Mouse (Mus musculus): ENCODE measurements at regions not wholly inside any gene's neighbourhood (a gene's known extent, or its start where the extent isn't known, plus 50 kb on each side); places are given as distances from the start of the nearest gene placed in this dataset.
"Not testable (repeated sequence)": the region's sequence is repeated elsewhere in the genome, so short reads cannot be mapped to it uniquely, and the experiment has no call there.

DNA sequence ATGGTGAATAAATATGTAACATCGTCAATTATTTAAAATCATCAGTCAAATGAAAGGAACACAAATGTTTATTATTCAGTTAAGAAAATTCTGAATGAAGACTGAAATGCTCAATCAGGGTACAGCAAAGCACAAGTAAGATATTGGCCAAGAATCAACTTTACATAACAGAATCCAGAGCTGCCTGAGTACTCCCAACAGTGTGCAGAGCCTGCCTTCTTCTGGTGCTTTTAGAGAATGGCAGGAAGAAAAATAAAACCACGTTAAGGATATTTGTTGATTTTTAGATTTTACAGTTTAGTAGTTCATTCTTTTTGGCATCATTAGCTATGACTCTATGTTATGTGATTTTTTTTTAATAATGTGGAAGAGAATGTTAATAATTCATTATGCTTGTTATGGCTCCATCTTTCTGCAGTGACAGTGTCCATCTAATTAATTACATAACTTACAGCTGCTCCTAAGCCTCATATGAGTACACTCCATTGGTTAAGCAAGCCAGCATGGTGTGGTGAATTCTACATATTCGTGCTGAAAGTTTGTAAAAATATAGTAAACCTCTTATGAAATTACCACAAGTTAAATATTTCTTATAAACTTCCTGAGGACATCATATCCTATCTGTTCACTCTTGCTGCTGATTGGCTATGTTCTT is 579.0 kb downstream of the Kcna4 start:
- WGBS: 39% methylated on average over 3 of the region's 3 CpGs
- H3K9ac ChIP-seq: no peak overlapping the region

GRCm38 (mm10) chr2:107879663-107880062 is 589.2 kb downstream of the Kcna4 start:
- ATAC-seq (ENCODE audit: extremely low read depth, insufficient number of reproducible peaks, low FRiP score, low TSS enrichment): no peak
- no peaks in the 10 kb centered on the region for H3K36me3 ChIP-seq
- 14% methylated on average over 2 of the region's 2 CpGs for WGBS
- no peak overlapping the region for H3K4me2 ChIP-seq
- no peak overlapping the region for H3K4me3 ChIP-seq
- no peaks in the 10 kb centered on the region for H3K4me1 ChIP-seq
- no peaks in the 10 kb centered on the region for H3K27me3 ChIP-seq (replicated peaks)
- no peak overlapping the region for H3K27ac ChIP-seq (replicated peaks)
- no peak overlapping the region for H3K9ac ChIP-seq
- no peaks in the 10 kb centered on the region for H3K9me3 ChIP-seq

More for the DNA sequence above, 579.0 kb downstream of the Kcna4 start:
- Histone ChIP-seq H3K4me2 (no peak overlapping the region), H3K9me3 (no peaks in the 10 kb centered on the region), H3K36me3 (no peaks in the 10 kb centered on the region), H3K27me3 (replicated peaks) (no peaks in the 10 kb centered on the region), H3K4me1 (no peaks in the 10 kb centered on the region), H3K27ac (replicated peaks) (no peak overlapping the region), H3K4me3 (no peak overlapping the region)
- ATAC-seq (ENCODE audit: extremely low read depth, insufficient number of reproducible peaks, low FRiP score, low TSS enrichment): no peak

DNA sequence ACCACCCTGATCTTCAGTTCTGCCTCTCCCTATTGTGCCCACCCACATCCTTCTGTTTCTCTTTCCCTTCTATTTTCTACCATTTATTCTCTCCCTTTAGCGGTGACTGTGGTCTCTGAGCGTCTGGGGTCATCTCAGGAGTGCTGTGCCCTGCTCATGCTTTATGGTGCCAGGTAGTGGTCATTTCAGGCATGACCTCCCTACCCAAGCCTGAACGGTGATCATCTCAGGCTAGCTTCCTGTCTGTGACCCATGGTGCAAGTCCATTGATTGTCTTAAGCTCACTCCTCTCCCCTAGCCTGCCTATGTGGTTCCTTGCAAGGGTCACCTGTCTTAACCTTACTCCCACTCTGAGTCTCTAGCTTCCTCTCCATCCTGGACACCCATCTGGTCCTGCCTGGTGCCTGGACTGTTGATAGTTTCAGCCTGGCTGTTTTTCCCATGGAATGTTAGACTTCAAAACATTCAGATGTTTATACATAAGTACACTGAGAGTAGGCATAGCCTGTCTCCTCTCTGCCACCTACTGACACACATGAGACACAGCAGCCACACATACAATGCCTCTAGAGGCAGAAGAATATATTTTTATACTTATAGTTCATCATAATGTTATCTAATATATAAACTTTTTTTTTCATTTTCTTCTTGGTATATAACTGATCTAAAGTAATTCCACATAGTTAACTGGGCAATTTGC is 595.8 kb downstream of the Kcna4 start:
- H3K27ac ChIP-seq (replicated peaks): no peak overlapping the region
- no peak overlapping the region for H3K4me2 ChIP-seq
- ATAC-seq (ENCODE audit: extremely low read depth, insufficient number of reproducible peaks, low FRiP score, low TSS enrichment): no peak
- no peaks in the 10 kb centered on the region for H3K27me3 ChIP-seq (replicated peaks)
- no peak overlapping the region for H3K4me3 ChIP-seq
- no peaks in the 10 kb centered on the region for H3K36me3 ChIP-seq
- no peak overlapping the region for H3K9ac ChIP-seq
- 78% methylated on average over 3 of the region's 3 CpGs for WGBS
- no peaks in the 10 kb centered on the region for H3K4me1 ChIP-seq
- no peaks in the 10 kb centered on the region for H3K9me3 ChIP-seq

DNA sequence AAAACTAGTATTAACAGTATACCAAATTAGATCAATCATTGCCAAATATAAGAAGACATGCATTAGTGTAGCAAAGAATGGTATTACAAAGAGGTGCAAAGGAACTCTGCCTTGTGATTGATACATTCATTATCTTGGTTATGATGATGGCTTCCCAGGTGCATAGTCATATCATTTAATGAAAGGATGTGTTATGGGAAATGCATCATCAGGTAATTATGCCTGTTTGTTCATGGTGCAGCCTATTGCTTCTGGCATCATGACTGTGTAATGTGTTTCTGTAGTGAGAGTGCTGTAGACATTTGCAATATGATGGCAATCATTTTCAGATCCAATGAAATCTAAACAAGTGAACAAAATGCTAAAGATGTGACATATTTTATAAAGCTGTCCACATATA is 597.8 kb downstream of the Kcna4 start:
- Histone ChIP-seq H3K36me3 (no peaks in the 10 kb centered on the region), H3K9me3 (no peaks in the 10 kb centered on the region), H3K4me3 (no peak overlapping the region), H3K9ac (no peak overlapping the region), H3K4me2 (no peak overlapping the region), H3K4me1 (no peaks in the 10 kb centered on the region), H3K27me3 (replicated peaks) (no peaks in the 10 kb centered on the region), H3K27ac (replicated peaks) (no peak overlapping the region)
- ATAC-seq (ENCODE audit: extremely low read depth, insufficient number of reproducible peaks, low FRiP score, low TSS enrichment): no peak

- WGBS: 80% methylated on average over 2 of the region's 2 CpGs
- Histone ChIP-seq H3K9me3 (no peaks in the 10 kb centered on the region), H3K27me3 (replicated peaks) (no peaks in the 10 kb centered on the region)
Measured at GRCm38 (mm10) chr2:107925116-107925515, 634.7 kb downstream of the Kcna4 start.

DNA sequence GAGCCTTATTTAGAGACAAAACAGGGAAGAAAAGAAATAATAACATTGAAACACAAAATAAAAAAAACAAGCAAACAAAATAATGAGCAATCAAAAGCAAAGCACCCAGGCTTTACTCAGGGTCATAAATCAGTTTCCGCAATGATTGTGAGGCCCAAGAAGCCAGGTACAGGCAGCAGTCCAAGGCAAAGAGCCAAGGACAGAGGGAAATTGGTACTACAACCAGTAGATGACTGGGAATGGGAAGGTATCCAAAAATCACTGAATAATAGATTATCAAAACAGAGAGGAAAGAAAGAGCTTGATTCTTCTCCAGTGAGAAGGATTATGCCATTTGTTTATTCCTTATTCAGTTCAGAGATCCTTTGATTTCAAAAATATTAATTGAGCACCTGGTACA is 636.2 kb downstream of the Kcna4 start:
- H3K4me1 ChIP-seq: no peaks in the 10 kb centered on the region
- H3K9me3 ChIP-seq: no peaks in the 10 kb centered on the region
- no peak overlapping the region for H3K4me3 ChIP-seq
- no peak for ATAC-seq (ENCODE audit: extremely low read depth, insufficient number of reproducible peaks, low FRiP score, low TSS enrichment)
- WGBS: 60% methylated on average over 1 of the region's 1 CpGs
- H3K27me3 ChIP-seq (replicated peaks): no peaks in the 10 kb centered on the region
- no peak overlapping the region for H3K27ac ChIP-seq (replicated peaks)
- no peaks in the 10 kb centered on the region for H3K36me3 ChIP-seq
- H3K4me2 ChIP-seq: no peak overlapping the region
- H3K9ac ChIP-seq: no peak overlapping the region

More at GRCm38 (mm10) chr2:107925116-107925515, 634.7 kb downstream of the Kcna4 start:
- Histone ChIP-seq H3K9ac (no peak overlapping the region), H3K4me1 (no peaks in the 10 kb centered on the region), H3K4me3 (no peak overlapping the region), H3K27ac (replicated peaks) (no peak overlapping the region), H3K4me2 (no peak overlapping the region), H3K36me3 (no peaks in the 10 kb centered on the region)
- no peak for ATAC-seq (ENCODE audit: extremely low read depth, insufficient number of reproducible peaks, low FRiP score, low TSS enrichment)

GRCm38 (mm10) chr2:107935336-107935735 is 644.9 kb downstream of the Kcna4 start:
- no peak for ATAC-seq (ENCODE audit: extremely low read depth, insufficient number of reproducible peaks, low FRiP score, low TSS enrichment)
- 59% methylated on average over 2 of the region's 2 CpGs for WGBS
- no peak overlapping the region for H3K27ac ChIP-seq (replicated peaks)
- H3K4me2 ChIP-seq: no peak overlapping the region
- H3K27me3 ChIP-seq (replicated peaks): no peaks in the 10 kb centered on the region
- no peaks in the 10 kb centered on the region for H3K36me3 ChIP-seq
- no peak overlapping the region for H3K9ac ChIP-seq
- H3K9me3 ChIP-seq: no peaks in the 10 kb centered on the region
- no peaks in the 10 kb centered on the region for H3K4me1 ChIP-seq
- H3K4me3 ChIP-seq: no peak overlapping the region

- Histone ChIP-seq H3K9ac (no peak overlapping the region), H3K4me2 (no peak overlapping the region), H3K27me3 (replicated peaks) (no peaks in the 10 kb centered on the region), H3K4me1 (no peaks in the 10 kb centered on the region), H3K27ac (replicated peaks) (no peak overlapping the region), H3K9me3 (no peaks in the 10 kb centered on the region), H3K4me3 (no peak overlapping the region), H3K36me3 (no peaks in the 10 kb centered on the region)
- 77% methylated on average over 2 of the region's 2 CpGs for WGBS
- ATAC-seq (ENCODE audit: extremely low read depth, insufficient number of reproducible peaks, low FRiP score, low TSS enrichment): no peak
Measured at GRCm38 (mm10) chr2:107935775-107936174, 645.3 kb downstream of the Kcna4 start.

- no peak for ATAC-seq (ENCODE audit: extremely low read depth, insufficient number of reproducible peaks, low FRiP score, low TSS enrichment)
- Histone ChIP-seq H3K9ac (no peak overlapping the region), H3K4me2 (no peak overlapping the region), H3K36me3 (no peaks in the 10 kb centered on the region), H3K4me1 (no peaks in the 10 kb centered on the region), H3K4me3 (no peak overlapping the region), H3K27ac (replicated peaks) (no peak overlapping the region), H3K27me3 (replicated peaks) (no peaks in the 10 kb centered on the region), H3K9me3 (no peaks in the 10 kb centered on the region)
Measured at GRCm38 (mm10) chr2:107941374-107941773, 650.9 kb downstream of the Kcna4 start.

DNA sequence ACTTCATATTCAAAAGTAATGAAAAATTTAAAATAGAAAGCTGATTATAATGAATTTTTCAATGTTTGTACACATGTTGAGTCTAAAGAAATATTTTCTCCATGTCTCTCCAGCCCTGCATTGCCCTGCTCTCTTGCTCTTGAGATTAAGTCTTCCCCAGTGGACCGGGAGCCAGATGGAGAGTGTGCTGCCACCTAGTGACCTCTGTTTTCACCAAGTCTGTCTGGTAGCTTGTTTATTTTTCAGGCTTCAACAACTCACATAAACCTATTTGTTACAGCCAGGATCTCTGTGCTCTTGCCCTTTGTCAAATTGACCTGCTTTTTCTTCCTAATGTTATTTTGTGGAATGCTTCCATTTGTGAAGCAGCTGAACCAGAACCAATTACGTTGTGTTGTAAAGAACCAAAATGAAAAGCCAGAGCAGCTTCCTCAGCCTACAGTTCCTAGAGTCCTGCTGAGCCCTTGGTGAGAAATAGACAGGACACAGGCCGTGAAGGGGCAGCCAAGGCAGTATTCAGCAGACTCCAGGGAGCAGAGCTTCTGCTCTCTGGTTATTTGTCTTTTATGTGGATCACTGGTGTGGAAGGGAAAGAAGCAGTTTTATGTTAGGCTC is 655.5 kb downstream of the Kcna4 start:
- Histone ChIP-seq H3K27ac (replicated peaks) (no peak overlapping the region), H3K9ac (no peak overlapping the region), H3K9me3 (no peaks in the 10 kb centered on the region), H3K4me2 (no peak overlapping the region), H3K36me3 (no peaks in the 10 kb centered on the region), H3K4me1 (no peaks in the 10 kb centered on the region), H3K4me3 (no peak overlapping the region), H3K27me3 (replicated peaks) (no peaks in the 10 kb centered on the region)
- WGBS: 12% methylated on average over 3 of the region's 3 CpGs
- ATAC-seq (ENCODE audit: extremely low read depth, insufficient number of reproducible peaks, low FRiP score, low TSS enrichment): no peak

GRCm38 (mm10) chr2:107955608-107956127 is 665.2 kb downstream of the Kcna4 start:
- H3K4me3 ChIP-seq; H3K4me1 ChIP-seq; H3K27me3 ChIP-seq (replicated peaks); H3K9me3 ChIP-seq; H3K4me2 ChIP-seq; H3K27ac ChIP-seq (replicated peaks); H3K9ac ChIP-seq; ATAC-seq (ENCODE audit: extremely low read depth, insufficient number of reproducible peaks, low FRiP score, low TSS enrichment); H3K36me3 ChIP-seq: not testable (repeated sequence)
- 68% methylated on average over 9 of the region's 9 CpGs for WGBS

DNA sequence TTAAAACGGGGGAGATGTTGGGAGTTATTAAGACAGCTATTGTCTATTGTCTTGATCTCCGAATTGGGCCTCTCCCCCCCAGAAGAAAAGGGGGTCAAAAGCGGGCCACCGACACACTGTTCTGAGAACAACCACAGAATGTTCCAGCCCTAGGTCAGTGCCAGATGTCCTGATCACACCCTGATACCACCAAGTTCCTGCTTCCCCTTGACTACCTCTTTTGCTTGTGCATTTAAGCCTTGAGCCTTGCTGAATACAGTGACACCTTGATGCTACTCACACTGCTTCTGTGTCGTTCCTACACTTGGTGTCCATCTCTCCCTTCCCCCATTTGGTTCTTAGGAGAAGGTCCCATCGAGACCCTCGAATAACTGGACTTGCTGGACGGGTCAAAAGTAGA is 673.5 kb downstream of the Kcna4 start:
- not testable (repeated sequence) for ATAC-seq (ENCODE audit: extremely low read depth, insufficient number of reproducible peaks, low FRiP score, low TSS enrichment); H3K9me3 ChIP-seq; H3K4me1 ChIP-seq; H3K9ac ChIP-seq; H3K36me3 ChIP-seq; H3K4me2 ChIP-seq; H3K27me3 ChIP-seq (replicated peaks); H3K27ac ChIP-seq (replicated peaks); H3K4me3 ChIP-seq
- 72% methylated on average over 8 of the region's 8 CpGs for WGBS
